Comparison of ENCODE assay signal across 8 mouse cellular contexts in genomic region chr5:142960775-142961271, GRCm38 (mm10). TPM values are rescaled to one million over a fixed set of nuclear protein-coding genes. Genes with fewer than 3 reads are reported as not detected.
DNase-seq lines count a peak whose midpoint lies in the region; ATAC-seq and TF ChIP-seq lines count a peak whose summit lies in the region.

No protein-coding gene starts in this region.

- peak overlapping the region; percentile 65 for H3K4me2 ChIP-seq in heart, postnatal 0 days (ENCODE audit: low read depth, low read length)
- peak overlapping the region; percentile 96 for H3K4me2 ChIP-seq in limb, embryonic 14.5 days (replicated peaks; ENCODE audit: low read depth, low read length, severe bottlenecking)
- H3K4me2 ChIP-seq in neural tube, embryonic 11.5 days (ENCODE audit: low read depth), result peak overlapping the region; percentile 87

- H3K36me3 ChIP-seq in heart, postnatal 0 days (replicated peaks; ENCODE audit: control insufficient read depth, insufficient read depth, low read length), result no peaks in the 10 kb centered on the region
- peaks cover 9% of the 10 kb centered on the region; the same call in 1 of the 2 replicates for H3K36me3 ChIP-seq in limb, embryonic 14.5 days (ENCODE audit: control insufficient read depth, insufficient read depth, low read length)
- 0 out of 2 replicates have a peak, but pooled peaks cover 4% of the 10 kb centered on the region for H3K36me3 ChIP-seq in neural tube, embryonic 11.5 days (ENCODE audit: control insufficient read depth, insufficient read depth, low read length)

- H3K9me3 ChIP-seq in heart, postnatal 0 days (replicated peaks; ENCODE audit: control insufficient read depth, low read length), result no peaks in the 10 kb centered on the region
- H3K9me3 ChIP-seq in limb, embryonic 14.5 days (ENCODE audit: control insufficient read depth, low read length), result no peaks in the 10 kb centered on the region
- no peaks in the 10 kb centered on the region for H3K9me3 ChIP-seq in neural tube, embryonic 11.5 days (ENCODE audit: control insufficient read depth, low read length)

- TF ChIP-seq CTCF in cerebellum, adult 2 months (IDR thresholded peaks at IDR 0.05; ENCODE audit: borderline replicate concordance, insufficient read depth, low read depth, low read length), result no peak
- TF ChIP-seq CTCF in heart, postnatal 0 days (IDR thresholded peaks at IDR 0.05; ENCODE audit: low read depth), result no peak

- H3K9ac ChIP-seq in heart, postnatal 0 days (replicated peaks; ENCODE audit: low read depth, low read length), result peak overlapping the region; percentile 80
- peak overlapping the region; percentile 98 for H3K9ac ChIP-seq in limb, embryonic 14.5 days (ENCODE audit: low read depth, low read length, severe bottlenecking)
- H3K9ac ChIP-seq in neural tube, embryonic 11.5 days (ENCODE audit: low read length), result peak overlapping the region; percentile 100

- no peak for TF ChIP-seq POLR2A in cerebellum, adult 2 months (IDR thresholded peaks at IDR 0.05; ENCODE audit: borderline replicate concordance, insufficient read depth, low read length)
- TF ChIP-seq POLR2A in limb, embryonic 14.5 days (IDR thresholded peaks at IDR 0.05; ENCODE audit: borderline replicate concordance, extremely low read depth, insufficient read depth, insufficient read length), result no peak

- no peak overlapping the region for H3K27ac ChIP-seq in cerebellum, adult 2 months (ENCODE audit: insufficient read depth, low read length)
- H3K27ac ChIP-seq in heart, postnatal 0 days (ENCODE audit: low read depth), result peak overlapping the region; percentile 82
- H3K27ac ChIP-seq in limb, embryonic 14.5 days (replicated peaks; ENCODE audit: low read depth, low read length), result peak overlapping the region; percentile 98
- peak overlapping the region; percentile 97 for H3K27ac ChIP-seq in neural tube, embryonic 11.5 days (ENCODE audit: low read depth, low read length)

- no peak for DNase-seq in cerebellum, adult 2 months
- no peak for DNase-seq in cerebellum, adult 11 months
- DNase-seq in urinary bladder, postnatal 14 days (ENCODE audit: low spot score), result peak; percentile 25
- no peak for DNase-seq in urinary bladder, postnatal 4 days (ENCODE audit: low spot score in 2 of 2)
- DNase-seq in heart, postnatal 0 days (ENCODE audit: low spot score), result no peak
- no peak for DNase-seq in limb, embryonic 14.5 days (ENCODE audit: low spot score)
- peak; percentile 60 for DNase-seq in neural tube, embryonic 11.5 days (ENCODE audit: low spot score)
- no peak for DNase-seq in spleen, postnatal 4 days (ENCODE audit: low spot score in 2 of 2)

- 2% methylated on average over 59 of the region's 59 CpGs for WGBS in cerebellum, adult 2 months
- WGBS in heart, postnatal 0 days, result 1% methylated on average over 59 of the region's 59 CpGs
- under 1% methylated on average over 59 of the region's 59 CpGs for WGBS in limb, embryonic 14.5 days
- WGBS in neural tube, embryonic 11.5 days, result 0% methylated on average over 59 of the region's 59 CpGs

- H3K27me3 ChIP-seq in cerebellum, adult 2 months (ENCODE audit: control insufficient read depth, insufficient read depth, low read length), result peaks cover 2% of the 10 kb centered on the region; the same call in 1 of the 2 replicates
- peaks cover 29% of the 10 kb centered on the region for H3K27me3 ChIP-seq in heart, postnatal 0 days (ENCODE audit: control insufficient read depth, insufficient read depth, low read length)
- H3K27me3 ChIP-seq in limb, embryonic 14.5 days (ENCODE audit: control insufficient read depth, insufficient read depth, low read length), result no peaks in the 10 kb centered on the region
- H3K27me3 ChIP-seq in neural tube, embryonic 11.5 days (ENCODE audit: control insufficient read depth, insufficient read depth, low read length), result no peaks in the 10 kb centered on the region

- no peak for ATAC-seq in heart, postnatal 0 days (ENCODE audit: insufficient read depth, low read depth)
- no peak for ATAC-seq in limb, embryonic 14.5 days (ENCODE audit: low FRiP score, low read depth)
- no peak for ATAC-seq in neural tube, embryonic 11.5 days (ENCODE audit: insufficient read depth, low FRiP score, low TSS enrichment)

- no peak for TF ChIP-seq EP300 in heart, postnatal 0 days (IDR thresholded peaks at IDR 0.05; ENCODE audit: low read depth)

- H3K4me3 ChIP-seq in cerebellum, adult 2 months (replicated peaks; ENCODE audit: insufficient read depth, low read depth, low read length), result peak overlapping the region; percentile 47
- H3K4me3 ChIP-seq in heart, postnatal 0 days (ENCODE audit: low read depth, low read length), result peak overlapping the region; percentile 68
- H3K4me3 ChIP-seq in limb, embryonic 14.5 days (replicated peaks; ENCODE audit: low read length), result peak overlapping the region; percentile 79
- H3K4me3 ChIP-seq in neural tube, embryonic 11.5 days (ENCODE audit: low read depth, low read length), result peak overlapping the region; percentile 100

- no peaks in the 10 kb centered on the region for H3K4me1 ChIP-seq in cerebellum, adult 2 months (ENCODE audit: control insufficient read depth, insufficient read depth, low read length)
- H3K4me1 ChIP-seq in heart, postnatal 0 days (ENCODE audit: control insufficient read depth, insufficient read depth), result peaks cover 10% of the 10 kb centered on the region
- H3K4me1 ChIP-seq in limb, embryonic 14.5 days (ENCODE audit: control insufficient read depth, insufficient read depth, low read length), result peaks cover 16% of the 10 kb centered on the region
- peaks cover 25% of the 10 kb centered on the region for H3K4me1 ChIP-seq in neural tube, embryonic 11.5 days (ENCODE audit: control insufficient read depth, insufficient read depth, low read length)

RNA-seq across cellular contexts. Expression of gene Fscn1, which starts 0.7 kb away (rescaled TPM):
- polyA plus RNA-seq in cerebellum, adult 2 months (2012; rRNA removed), result 110 and 115 TPM in 2 replicates
- 101 and 104 TPM in 2 replicates for total RNA-seq in heart, postnatal 0 days (2014; rRNA removed; ENCODE audit: low replicate concordance)
- polyA plus RNA-seq in heart, postnatal 0 days (2015; fragmentation: Nextera tagmentation; extraction: Ambion mirVana), result 77.9 and 78.7 TPM in 2 replicates
- 395 and 512 TPM in 2 replicates for polyA plus RNA-seq in limb, embryonic 14.5 days (2012; rRNA removed)
- 356 and 368 TPM in 2 replicates for polyA plus RNA-seq in limb, embryonic 14.5 days (2014; fragmentation: Nextera tagmentation; extraction: Ambion mirVana)
- polyA plus RNA-seq in neural tube, embryonic 11.5 days (2014; fragmentation: Nextera tagmentation; extraction: Ambion mirVana), result 664 and 698 TPM in 2 replicates

RNA-seq across cellular contexts. Expression of gene Actb, which starts 54.3 kb away (rescaled TPM):
- 2,136 and 2,149 TPM in 2 replicates for polyA plus RNA-seq in cerebellum, adult 2 months (2012; rRNA removed)
- 2,129 and 2,574 TPM in 2 replicates for total RNA-seq in heart, postnatal 0 days (2014; rRNA removed; ENCODE audit: low replicate concordance)
- 4,473 and 4,544 TPM in 2 replicates for polyA plus RNA-seq in heart, postnatal 0 days (2015; fragmentation: Nextera tagmentation; extraction: Ambion mirVana)
- polyA plus RNA-seq in limb, embryonic 14.5 days (2012; rRNA removed), result 2,733 and 3,354 TPM in 2 replicates
- polyA plus RNA-seq in limb, embryonic 14.5 days (2014; fragmentation: Nextera tagmentation; extraction: Ambion mirVana), result 14,101 and 14,367 TPM in 2 replicates
- polyA plus RNA-seq in neural tube, embryonic 11.5 days (2014; fragmentation: Nextera tagmentation; extraction: Ambion mirVana), result 15,839 and 16,684 TPM in 2 replicates

Comparison
In these comparisons a context has a peak if more than half of its experiments do, and no peak if none do; other contexts are left out.
1. DNase-seq: peak in urinary bladder, postnatal 14 days (single experiment) and neural tube, embryonic 11.5 days (single experiment); none in cerebellum, adult 2 months (0 of 2), cerebellum, adult 11 months (single experiment), urinary bladder, postnatal 4 days (0 of 2), heart, postnatal 0 days (single experiment), limb, embryonic 14.5 days (single experiment) and spleen, postnatal 4 days (0 of 2).
2. H3K4me3 ChIP-seq: peak in every context shown above with its lines; median percentile 100 in neural tube, embryonic 11.5 days; 79 in limb, embryonic 14.5 days; 68 in heart, postnatal 0 days; 47 in cerebellum, adult 2 months.
3. Peak in every context shown above with its lines, with median percentiles within 50 percentile points of each other: H3K4me2 ChIP-seq and H3K9ac ChIP-seq.